Mouse (Mus musculus) embryonic fibroblast, embryonic 13.5 days (primary cell): Measurements from ENCODE around the gene Usp39. TPM values are rescaled to one million over a fixed set of nuclear protein-coding genes. Genes with fewer than 3 reads are reported as not detected.

ENCODE experiments used
- H3K27ac ChIP-seq: 2 replicates; pipeline ENCODE4 v1.5.1; 2012; ENCODE audit warnings: low read length, control low read depth, inconsistent platforms; ENCODE audit not compliant: insufficient read depth
- H3K4me1 ChIP-seq: 2 replicates; pipeline ENCODE4 v1.6.1; 2011; ENCODE audit warnings: low read length; ENCODE audit not compliant: control insufficient read depth, insufficient read depth
- H3K4me3 ChIP-seq: 2 replicates; pipeline ENCODE4 v1.5.1; 2011; ENCODE audit warnings: mild to moderate bottlenecking, control low read depth, low read length; ENCODE audit not compliant: insufficient read depth
- CTCF ChIP-seq: IDR thresholded peaks from 2 replicates; pipeline ENCODE4 v1.5.1; 2011; ENCODE audit warnings: mild to moderate bottlenecking, control low read depth, low read length, moderate library complexity, borderline replicate concordance; ENCODE audit not compliant: insufficient read depth
- POLR2A ChIP-seq: IDR thresholded peaks from 2 replicates; pipeline ENCODE4 v1.6.1; 2011; ENCODE audit warnings: low read depth, mild to moderate bottlenecking, control low read depth, low read length, moderate library complexity
- polyA plus RNA-seq: library from polyadenylated mRNA; stranded (reverse); fragments of >200 nt; gene quantifications from 2 replicates; pipeline ENCODE4 v1.2.4, GENCODE M21; 2011; ENCODE audit warnings: low read depth; ENCODE audit not compliant: missing spikeins, insufficient read length

Gene Usp39
- polyA plus RNA-seq, 1 experiment, result 73.5 TPM

DNA sequence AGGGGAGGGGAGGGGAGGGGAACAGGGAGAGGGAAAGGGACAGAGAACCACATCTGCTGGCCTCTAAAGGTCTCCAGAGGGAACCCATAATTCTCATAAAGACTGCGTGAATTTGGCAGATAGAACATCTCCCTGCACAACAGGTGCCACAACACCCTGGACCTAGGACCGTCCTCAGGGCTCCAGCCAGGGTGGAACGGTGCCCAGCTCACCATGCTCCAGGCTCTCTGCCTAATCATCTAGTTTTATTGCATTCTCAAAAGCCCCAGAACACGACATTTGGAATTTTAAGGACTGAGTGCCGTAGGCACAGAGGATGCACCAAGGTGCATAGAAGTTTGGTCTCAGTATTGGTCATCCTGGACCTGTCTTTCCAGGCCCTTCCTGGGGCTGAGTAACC is 74.7 kb downstream of the Usp39 start:
- Histone ChIP-seq H3K4me3 (no peak overlapping the region), H3K27ac (no peak overlapping the region), H3K4me1 (no peaks in the 10 kb centered on the region)
- no peak for TF ChIP-seq POLR2A
- no peak for TF ChIP-seq CTCF

Other genes with a start within 250 kb of the Usp39 start
- gene St3gal5, start 247.6 kb downstream of the Usp39 start, polyA plus RNA-seq, result 32.3 and 34.3 TPM in 2 replicates
- 14.0 and 16.2 TPM in 2 replicates for gene Atoh8, start 109.6 kb downstream of the Usp39 start, polyA plus RNA-seq
- not detected in 2 replicates for gene Sftpb, start 40.6 kb downstream of the Usp39 start, polyA plus RNA-seq
- gene 0610030E20Rik, start 2.1 kb upstream of the Usp39 start, polyA plus RNA-seq, result 11.3 and 14.5 TPM in 2 replicates
- gene Tmem150a, start 10.3 kb upstream of the Usp39 start, polyA plus RNA-seq, result 35.5 and 47.6 TPM in 2 replicates
- gene Rnf181, start 21.8 kb upstream of the Usp39 start, polyA plus RNA-seq, result 80.0 and 99.9 TPM in 2 replicates
- 20.1 and 23.5 TPM in 2 replicates for gene Vamp5, start 35.3 kb upstream of the Usp39 start, polyA plus RNA-seq
- gene Vamp8, start 45.5 kb upstream of the Usp39 start, polyA plus RNA-seq, result 89.7 and 108 TPM in 2 replicates
- 60.6 and 67.0 TPM in 2 replicates for gene Ggcx, start 69.1 kb upstream of the Usp39 start, polyA plus RNA-seq
- 215 and 258 TPM in 2 replicates for gene Mat2a, start 94.4 kb upstream of the Usp39 start, polyA plus RNA-seq
- gene Sh2d6, start 176.5 kb upstream of the Usp39 start, polyA plus RNA-seq, result 1.8 and 1.9 TPM in 2 replicates
- gene Capg, start 199.2 kb upstream of the Usp39 start, polyA plus RNA-seq, result 95.7 and 182 TPM in 2 replicates